Mouse (Mus musculus): ENCODE results near the gene Tssk3. TPM values are rescaled to one million over a fixed set of nuclear protein-coding genes. Genes with fewer than 3 reads are reported as not detected.
A peak's percentile ranks its signal among the peaks of the same experiment; 100 is the strongest.
"Not testable (repeated sequence)": the region's sequence is repeated elsewhere in the genome, so short reads cannot be mapped to it uniquely, and the experiment has no call there.

Gene Tssk3
- total RNA-seq, 4 experiments from 2014 or later, result not detected

DNA sequence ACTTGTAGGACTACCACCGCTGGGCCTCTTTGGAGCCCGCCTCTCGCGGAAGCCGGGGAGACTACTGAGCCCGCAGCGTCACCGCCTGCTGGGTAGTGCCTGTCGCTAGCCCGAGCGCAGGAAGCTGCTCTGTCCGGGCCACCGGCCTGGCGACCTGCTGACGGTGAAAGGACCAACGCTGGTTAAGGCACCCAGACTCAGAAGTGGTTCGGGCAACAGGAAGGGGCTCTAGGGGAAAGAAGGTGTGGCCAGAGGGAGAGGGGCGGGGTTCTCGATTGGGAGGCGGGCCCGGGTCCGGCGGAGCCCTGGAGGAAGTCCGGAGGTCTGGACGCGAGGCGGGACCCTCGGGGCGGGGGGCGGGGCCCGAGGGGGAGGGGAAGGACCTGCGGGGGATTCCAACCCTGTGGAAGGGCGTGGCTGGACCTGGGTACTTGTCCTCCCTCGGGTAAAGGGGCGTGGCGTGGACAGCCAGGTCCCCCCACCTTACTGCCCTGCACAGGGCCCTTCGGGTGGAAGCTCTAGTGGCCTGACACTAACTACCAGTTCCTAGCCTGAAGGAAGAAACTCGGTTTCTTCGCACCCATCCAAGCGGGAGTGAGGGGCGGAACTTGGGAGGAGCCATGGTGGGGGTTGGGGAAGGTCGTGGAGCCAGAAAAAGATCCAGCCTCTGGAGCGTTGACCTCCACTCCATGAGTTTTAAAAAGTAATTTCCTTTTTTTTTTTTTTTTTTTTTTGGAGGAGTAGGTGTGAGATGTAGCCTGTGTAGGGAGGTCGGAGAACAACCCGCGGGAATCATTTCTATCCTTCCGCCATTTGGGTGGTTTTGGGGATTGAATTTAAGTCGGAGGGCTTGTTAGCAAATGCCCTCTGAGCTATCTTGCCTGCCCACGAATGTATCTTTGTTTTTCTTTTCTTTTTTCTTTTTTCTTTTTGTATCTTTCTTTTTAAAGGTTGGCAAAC is 10.1 kb upstream of the Tssk3 start:
- peak; percentile 87 for DNase-seq (ENCODE audit: low spot score)

DNA sequence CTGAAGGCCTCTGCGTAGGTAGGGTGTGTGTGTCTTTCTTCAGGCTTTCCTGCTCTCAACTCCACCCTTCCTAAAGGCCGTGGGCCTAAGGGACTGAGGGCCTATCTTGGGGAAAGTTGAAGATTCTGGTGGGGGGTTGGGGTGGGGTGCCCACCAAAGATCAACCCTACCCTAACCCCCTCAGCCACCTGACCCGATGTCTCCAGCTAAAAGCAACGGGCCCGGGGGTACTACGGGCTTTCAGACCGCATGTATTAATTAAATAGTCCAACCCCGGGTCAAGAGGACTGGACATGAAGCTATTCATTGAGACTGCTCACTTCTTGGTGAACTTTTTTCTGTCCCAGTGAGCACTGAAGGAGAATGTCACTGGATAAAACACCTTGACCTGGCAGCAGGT is 9.2 kb upstream of the Tssk3 start:
- DNase-seq (ENCODE audit: low spot score), result no peak

DNA sequence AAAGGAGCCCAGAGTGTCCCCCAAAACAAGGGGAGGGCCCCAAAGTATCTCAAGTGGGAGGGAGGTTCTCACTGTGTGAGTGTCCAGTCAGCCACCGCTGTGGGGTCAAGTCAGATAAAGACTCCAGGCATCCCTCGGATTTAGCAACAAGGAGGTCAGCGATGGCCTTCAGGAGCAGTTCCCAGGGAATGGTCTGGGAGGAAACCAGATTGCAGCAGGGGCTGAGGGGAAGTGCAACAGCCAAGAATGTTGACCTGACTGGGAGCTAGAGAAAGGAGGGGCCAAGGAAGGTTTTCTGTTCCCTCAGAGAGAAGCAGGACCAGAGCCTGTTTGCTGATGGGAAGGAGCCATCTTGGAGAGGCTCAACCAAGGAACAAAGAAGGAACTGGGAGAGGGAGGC is 8.1 kb upstream of the Tssk3 start:
- no peak for DNase-seq (ENCODE audit: low spot score)

DNA sequence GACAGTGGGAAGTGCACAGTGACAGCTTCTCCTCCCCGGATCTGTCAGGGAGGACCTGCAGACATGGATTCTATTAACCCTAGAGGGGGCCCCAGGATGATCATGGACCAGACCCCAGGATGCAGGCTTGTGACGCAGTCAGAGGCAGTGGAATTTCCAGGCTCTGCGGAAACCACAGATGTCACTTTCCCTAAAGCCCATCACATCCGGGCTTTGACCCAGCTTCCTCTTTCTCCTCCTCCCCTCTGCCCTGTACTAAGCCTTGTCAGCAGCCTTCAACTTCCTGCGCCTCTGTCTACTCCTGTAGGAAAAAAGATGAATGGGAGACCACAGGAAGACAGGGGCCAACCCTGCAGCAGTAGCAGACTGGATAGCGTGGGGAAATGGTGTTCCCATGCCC is 5.8 kb upstream of the Tssk3 start:
- DNase-seq (ENCODE audit: low spot score), result peak; percentile 55

DNA sequence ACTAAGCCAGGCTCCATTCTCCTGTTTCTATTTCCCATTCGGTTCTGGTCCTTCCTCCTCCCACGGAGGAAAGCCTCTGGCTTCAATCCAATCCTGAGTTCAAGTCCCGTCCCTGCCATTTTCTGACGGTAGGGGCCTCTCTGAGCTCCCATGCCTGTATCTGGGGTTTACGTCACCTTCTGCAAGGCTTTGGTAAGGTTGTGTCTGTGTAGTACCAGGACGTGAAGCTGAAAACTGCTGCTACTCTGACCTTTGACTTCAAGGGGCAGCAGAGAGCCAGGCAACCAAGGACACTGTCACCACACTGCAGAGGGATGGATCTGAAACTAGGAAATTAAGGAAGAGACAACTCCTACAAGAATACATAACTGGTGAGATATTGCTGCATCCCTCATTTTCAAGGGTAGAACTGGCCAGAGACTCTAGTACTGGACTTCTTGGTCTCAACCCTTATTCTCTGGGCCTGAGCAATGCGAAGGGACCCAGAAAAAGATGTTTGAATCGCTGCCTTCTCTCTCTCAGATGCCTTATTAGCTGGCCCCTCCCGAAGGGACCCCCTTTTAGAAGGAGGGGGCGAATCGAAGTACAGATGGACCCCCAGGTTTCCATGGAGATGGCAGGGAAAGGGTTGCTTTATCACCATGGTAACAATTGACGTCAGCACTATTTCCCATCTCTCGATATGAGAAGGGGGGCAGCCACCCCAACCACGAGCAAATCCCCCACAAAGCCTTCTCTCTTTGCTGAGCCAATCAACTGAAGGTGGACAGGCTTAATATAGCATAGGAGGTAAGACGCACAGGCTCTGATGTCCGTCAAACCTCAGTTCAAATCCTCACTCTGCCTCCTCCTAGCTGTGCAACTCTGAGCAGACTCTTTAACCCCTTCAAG is 5.1 kb upstream of the Tssk3 start:
- no peak for DNase-seq (ENCODE audit: low spot score)

DNA sequence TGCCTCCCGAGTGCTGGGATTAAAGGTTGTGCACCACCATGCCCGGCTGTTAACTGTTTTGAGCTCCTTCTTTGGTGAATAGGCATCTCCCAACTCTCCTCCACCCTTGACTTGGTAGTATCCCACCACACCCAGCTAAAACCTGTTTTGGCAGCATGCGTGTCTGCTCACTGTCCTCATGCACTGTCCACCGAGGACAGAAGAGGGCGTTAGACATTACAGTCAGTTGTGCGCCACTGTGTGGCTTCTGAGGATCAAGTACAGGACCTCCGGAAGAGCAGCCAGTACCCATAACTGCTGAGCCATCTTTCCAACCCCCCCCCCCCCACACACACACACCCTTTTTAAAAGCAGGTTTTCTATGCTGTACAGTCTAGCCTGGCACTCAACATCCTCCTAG is 3.9 kb upstream of the Tssk3 start:
- no peak for DNase-seq (ENCODE audit: low spot score)

DNA sequence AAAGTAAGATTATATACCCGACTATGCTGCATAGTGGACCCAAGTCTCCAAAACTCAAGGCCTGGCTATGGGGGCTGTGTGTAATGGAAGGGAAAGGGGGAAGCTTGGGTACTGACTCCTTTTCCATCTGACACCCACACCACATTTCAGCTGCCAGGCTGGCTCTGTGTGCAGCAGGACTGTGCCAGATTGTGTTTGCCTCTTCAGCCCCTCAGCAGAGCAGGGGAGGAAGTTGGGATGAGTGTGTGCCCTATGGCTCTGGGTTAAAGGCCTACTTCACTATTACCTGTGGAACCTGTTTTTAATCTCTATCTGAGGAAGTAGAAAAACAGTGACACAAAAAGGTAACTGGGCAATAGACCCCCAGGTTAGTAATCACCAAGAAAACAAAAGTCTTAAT is 9.7 kb downstream of the Tssk3 start:
- no peak for DNase-seq (ENCODE audit: low spot score)

DNA sequence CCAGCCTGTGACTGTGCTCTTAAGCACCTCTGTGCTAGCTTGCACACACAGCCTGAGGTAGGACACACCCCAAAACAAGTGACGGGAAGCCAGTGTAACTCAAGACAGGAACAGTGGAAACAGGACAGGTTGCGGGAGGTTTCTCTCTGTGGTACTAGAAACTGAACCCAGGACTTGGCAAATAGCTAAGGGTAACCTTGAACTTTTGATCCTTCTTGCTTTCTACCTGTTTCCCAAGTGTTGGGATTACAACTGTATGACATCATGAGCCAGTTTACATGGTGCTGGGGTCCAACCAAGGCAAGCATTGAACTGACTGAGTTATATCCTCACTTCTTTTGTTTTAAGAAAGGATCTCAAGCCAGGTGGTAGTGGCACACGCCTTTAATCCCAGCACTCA is 11.0 kb downstream of the Tssk3 start:
- no peak for DNase-seq (ENCODE audit: low spot score)

DNA sequence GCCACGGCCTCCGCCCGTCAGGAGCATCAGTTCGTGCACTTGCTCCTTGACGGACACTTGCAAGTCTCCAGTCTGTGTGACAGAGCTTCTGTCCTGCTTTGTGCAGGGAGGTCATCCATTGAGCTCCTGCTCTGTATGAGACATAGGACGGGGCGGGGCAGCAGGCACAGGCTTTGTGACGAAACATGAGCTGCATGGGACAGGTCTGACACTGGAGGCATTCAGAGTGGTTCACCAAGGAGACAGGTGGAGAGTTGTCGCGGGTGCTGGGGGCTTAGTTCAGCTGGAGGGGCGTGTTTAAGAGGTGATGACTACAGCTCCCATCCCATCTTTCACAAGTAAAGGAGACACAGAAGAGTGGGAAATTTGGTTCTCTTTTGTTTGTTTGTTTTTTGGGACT is 14.8 kb downstream of the Tssk3 start:
- DNase-seq (ENCODE audit: low spot score), result no peak

DNA sequence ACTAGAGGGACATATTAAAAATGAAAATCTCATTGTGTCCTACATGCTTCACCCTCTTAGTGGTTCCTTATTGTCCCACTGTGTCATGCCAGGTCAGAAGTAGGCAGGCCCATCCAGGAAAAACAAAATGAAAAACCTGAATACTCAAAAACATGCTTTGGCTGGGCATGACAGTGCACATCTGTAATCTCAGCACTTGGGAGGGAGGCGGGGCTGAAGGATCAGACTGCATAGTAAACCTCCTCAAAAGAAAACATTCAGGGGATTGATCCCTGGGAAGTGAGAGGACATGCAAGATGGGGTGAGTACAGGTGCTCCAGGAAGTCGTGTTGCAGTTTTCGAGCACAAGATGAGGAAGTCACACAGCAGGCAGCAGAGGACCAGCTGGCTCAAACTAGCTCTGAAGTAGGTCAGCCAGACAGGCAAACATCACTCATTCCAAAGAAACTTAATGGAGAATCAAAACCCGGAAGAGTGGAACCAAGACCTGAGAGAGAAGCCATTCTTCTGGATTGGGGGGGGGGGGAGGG is 26.5 kb downstream of the Tssk3 start:
- DNase-seq (ENCODE audit: low spot score), result no peak

DNA sequence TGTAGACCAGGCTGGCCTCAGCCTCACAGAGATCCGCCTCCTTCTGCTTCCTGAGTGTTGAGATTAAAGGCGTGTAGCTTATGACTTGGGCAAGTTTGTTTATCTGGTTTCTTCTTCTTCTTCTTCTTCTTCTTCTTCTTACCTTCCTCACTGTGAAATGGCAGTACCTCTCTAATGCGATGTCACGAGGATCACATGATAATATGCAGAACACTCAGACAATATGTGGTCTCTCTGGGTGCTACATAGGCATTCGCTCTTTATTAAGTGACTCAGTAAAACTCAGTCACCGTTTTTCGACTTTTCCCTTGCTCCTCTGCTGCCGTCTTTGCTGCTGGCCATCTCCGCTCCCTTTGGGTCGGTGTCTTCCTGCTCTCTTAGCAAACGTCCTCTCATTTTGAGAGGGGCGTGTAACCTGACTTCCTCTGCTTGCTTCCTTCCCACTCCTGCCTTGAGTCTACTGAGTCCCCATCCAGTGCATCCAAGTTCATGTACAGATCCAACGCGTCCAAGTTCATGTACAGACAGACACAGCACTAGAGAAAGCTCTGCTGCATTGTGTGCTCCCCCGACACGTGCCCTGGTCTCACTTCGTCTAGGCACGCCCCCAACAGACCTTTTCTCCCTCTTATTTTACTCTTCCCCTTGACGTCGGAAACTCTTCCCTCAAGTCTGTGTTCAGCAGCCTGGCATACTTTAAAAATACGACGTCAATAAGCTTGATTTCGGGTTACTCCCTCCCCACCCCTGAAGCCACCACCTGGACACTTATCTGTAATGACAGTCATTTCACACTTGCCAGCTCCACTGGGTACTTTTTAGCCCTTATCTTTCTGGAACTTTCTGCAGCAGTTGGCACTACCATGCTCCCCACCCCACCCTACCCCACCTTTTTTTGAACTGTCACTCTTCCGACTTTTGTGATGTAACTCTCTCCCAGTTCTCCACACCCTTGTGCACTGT is 27.4 kb downstream of the Tssk3 start:
- DNase-seq (ENCODE audit: low spot score), result no peak

DNA sequence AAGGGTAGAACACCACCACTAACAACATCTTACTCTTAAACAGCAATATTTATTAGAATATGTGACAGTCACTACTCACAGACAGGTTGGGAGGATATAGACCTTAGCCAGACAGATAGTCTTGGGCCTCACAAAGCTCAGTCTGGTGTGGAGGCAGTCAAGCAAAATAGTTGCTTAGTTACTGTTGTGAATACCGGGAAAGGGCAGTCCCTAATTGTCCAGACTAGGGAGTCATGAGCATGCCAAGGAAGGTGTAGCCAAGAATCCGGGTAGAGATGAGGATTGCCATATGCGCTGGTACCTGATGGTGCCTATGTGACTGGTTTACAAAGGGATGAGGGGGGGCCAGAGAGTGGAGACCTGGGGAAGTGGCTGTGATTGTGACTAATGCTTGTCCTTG is 28.7 kb downstream of the Tssk3 start:
- DNase-seq (ENCODE audit: low spot score), result no peak

DNA sequence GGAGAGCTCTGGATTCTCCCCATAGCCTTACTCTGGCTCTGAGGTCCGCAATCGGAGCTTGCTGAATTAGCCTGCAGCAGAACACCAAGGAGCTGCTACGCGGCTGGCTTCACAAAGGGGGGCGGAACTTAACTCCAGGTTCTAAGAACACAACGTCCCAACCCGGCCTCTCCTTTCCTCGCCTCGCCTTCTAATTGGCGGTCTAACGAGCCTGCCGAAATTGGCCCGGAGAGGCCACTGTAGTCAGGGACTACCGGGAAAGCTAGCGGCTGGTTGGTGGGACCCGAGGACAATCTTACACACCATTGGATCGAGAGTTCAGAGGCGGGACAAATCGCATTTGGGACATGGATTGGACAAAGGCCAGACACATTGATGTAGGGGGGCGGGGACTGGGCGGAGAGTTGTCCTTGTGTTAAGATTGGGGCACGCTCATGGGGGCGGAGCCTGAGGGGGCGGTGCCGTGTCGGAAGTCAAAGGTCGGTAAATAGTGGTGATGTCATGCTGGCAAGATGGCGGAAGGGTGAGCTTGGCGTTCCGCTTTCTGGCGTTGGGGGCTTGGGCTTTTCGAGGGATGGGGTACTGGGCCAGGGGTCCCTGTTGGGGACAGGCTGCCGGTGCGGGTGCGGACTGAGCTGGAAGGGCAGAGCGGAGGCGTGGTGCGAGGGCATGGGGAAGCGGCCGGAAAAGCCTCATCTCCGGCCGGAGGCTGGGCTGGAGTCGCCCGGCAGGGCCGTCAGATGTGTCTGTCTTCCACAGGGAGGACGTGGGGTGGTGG is 29.4 kb downstream of the Tssk3 start, which contains the start of gene Bsdc1:
Bsdc1 (plus strand) TSS at position 399 of the 778 bp plus-strand sequence.
- peak; percentile 100 for DNase-seq (ENCODE audit: low spot score)

DNA sequence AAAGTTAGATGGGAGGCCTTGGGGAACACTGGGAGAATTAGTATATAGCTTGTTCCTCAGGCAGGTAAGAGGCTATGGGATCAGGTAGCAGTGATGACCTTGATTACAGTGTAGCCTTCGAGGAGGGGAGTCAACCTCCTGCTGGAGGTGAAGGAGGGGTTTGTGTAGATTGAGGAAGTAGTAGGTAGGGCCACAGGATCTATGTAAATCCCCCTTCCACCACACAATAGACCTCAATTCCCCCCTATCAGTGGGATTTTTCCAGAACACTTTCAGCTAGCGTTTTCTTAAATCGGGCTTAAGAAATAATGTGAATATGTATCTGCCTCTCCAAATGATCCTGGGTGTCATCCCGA is 30.0 kb downstream of the Tssk3 start:
- DNase-seq (ENCODE audit: low spot score), result no peak

DNA sequence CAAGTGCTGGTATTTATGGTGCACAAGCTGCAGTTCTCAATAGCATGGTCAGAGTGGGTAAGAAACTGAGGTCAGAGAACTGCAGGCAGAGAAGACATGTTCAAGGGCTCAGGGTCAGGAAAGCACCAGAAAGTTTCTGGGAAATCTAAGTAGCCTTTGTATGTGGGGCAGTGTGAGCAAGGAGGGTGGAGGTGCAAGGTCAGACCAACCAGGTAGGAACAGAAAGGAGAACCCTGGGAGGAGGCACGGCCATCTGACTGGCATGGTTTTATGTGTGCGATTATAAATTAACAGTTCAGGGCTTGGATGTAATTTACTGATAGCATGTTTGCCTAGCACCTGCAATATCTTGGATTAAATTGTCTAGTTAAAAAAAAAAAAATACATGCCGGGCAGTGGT is 31.1 kb downstream of the Tssk3 start:
- DNase-seq (ENCODE audit: low spot score), result no peak

DNA sequence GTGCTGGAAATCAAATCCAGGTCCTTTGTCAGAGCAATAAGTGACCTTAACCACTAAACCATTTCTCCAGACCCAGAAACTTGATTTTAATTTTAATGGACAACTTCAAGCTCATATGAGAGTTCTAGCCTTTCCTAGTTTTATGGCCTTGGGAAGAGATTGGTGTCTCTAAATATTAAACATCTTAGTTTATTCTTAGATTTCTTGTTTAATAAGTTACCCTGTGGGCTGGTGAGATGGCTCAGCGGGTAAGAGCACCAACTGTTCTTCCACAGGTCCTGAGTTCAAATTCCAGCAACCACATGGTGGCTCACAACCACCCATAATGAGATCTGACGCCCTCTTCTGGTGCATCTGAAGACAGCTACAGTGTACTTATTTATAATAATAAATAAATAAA is 33.5 kb downstream of the Tssk3 start:
- DNase-seq (ENCODE audit: low spot score), result not testable (repeated sequence)

DNA sequence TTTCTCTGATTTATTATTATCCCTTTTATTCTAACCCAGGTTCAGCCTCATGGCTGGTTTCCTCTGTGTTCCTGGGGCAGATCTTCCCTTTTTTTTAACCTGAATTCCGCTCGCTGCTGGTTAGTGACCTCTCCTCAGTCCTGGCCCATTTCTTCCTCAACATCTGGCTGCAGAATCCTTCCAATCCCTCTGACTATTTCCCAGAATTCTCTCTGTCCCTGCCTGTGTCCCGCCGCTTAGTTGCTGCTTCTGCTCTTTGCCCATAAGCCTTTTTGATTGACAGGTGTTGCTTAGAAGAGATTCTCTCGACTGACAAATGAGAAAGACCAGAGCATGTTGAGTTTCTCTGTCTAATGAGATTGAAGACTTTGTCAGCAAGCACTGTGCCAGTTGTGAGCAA is 34.7 kb downstream of the Tssk3 start:
- DNase-seq (ENCODE audit: low spot score), result no peak

DNA sequence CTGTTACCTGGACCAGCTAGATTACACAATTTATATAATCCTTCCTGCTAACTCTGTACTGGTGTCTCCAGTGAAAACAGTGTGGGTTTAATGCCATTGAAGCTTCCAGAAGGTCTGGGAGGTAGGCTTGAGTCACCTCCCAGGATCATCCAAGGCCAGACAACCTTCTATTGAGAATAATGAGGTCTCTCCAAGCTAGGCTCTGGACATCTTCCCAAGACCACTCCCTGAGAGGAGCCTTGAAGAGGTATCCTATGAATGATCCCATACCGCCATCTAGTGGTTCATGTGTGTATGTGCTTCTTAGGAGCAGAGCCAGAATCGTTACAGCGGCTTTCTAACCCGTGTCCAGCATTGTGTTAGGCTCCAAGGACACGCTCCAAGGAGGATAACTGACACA is 35.6 kb downstream of the Tssk3 start:
- peak; percentile 83 for DNase-seq (ENCODE audit: low spot score)

DNA sequence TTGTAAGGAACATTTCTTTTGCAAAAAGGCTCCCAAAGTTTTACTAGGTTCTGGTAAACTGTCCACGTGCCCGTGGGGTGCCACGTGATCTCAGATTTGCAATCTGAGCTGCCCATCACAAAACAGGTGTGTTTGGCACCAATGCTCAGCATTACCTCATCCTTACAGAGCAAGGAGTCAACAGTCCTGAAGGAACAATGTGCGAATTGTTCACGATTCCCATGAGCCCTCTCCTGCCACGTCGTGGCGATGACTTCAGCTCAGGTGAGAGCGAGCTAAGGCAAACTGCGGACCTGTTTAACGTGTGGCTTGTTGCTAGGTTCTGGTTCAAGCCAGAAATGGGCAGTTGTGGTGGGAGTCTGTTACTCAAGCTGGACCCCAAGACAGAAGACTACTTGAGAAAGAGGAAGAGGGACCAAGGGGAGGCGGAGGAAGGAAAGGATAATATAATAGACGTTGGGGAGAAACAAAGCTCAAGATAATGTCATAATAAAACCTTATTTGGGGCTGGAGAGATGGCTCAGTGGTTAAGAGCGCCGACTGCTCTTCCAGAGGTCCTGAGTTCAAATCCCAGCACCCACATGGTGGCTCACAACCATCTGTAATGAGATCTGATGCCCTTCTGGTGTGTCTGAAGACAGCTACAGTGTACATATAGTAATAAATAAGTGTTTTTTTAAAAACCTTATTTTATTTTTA is 39.2 kb downstream of the Tssk3 start:
- no peak for DNase-seq (ENCODE audit: low spot score)

DNA sequence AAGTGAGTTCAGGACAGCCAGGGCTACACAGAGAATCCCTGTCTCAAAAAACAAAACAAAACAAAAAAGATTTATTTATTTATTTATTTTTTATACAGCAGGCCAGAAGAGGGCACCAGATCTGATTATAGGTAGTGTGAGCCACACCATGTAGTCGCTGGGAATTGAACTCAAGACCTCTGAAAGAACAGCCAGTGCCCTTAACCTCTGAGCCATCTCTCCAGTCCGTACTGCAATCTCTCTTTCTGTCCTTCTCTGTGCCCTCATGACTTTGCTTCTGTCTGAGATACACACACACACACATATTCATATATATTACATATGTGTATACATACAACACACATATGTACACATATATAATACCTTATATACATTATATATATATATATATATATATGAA is 40.0 kb downstream of the Tssk3 start:
- no peak for DNase-seq (ENCODE audit: low spot score)

All from heart, adult 8-10 months (tissue).